Comparison of ENCODE assay signal across 17 mouse cellular contexts in genomic region chr1:132864220-132864619, GRCm38 (mm10). TPM values are rescaled to one million over a fixed set of nuclear protein-coding genes. Genes with fewer than 3 reads are reported as not detected.
"Had no signal": no experiment of that assay in that cellular context is flagged by ENCODE, and none has a peak within 500 bp of the region (broad histone marks: within the 10 kb centered on the region; RNA-seq: fewer than 3 reads in every experiment).

No protein-coding gene starts in this region.

- H3K4me2 ChIP-seq: limb, embryonic 13.5 days; liver, embryonic 13.5 days; midbrain, embryonic 11.5 days had no signal

- H3K9me3 ChIP-seq: limb, embryonic 10.5 days; limb, embryonic 13.5 days; liver, embryonic 13.5 days had no signal

- H3K27ac ChIP-seq: layer of hippocampus, adult 2 months; limb, embryonic 10.5 days; limb, embryonic 13.5 days; liver, embryonic 13.5 days had no signal

- H3K4me1 ChIP-seq: limb, embryonic 13.5 days; liver, embryonic 13.5 days had no signal

- H3K4me3 ChIP-seq: layer of hippocampus, adult 2 months; limb, embryonic 10.5 days; limb, embryonic 13.5 days; liver, embryonic 13.5 days had no signal

- ATAC-seq: inflammation-experienced regulatory T-cells, adult 6 months; intestine, embryonic 16.5 days had no signal

- H3K36me3 ChIP-seq: limb, embryonic 10.5 days; limb, embryonic 13.5 days; liver, embryonic 13.5 days had no signal

- DNase-seq: layer of hippocampus, adult 9-11 months; liver, embryonic 13.5 days; lung, adult 2 months; lung, postnatal 14 days; lung, postnatal 4 days; midbrain, embryonic 14.5 days; thymus, adult 18-20 months; thymus, postnatal 36 days had no signal

- H3K9ac ChIP-seq: limb, embryonic 13.5 days; liver, embryonic 13.5 days had no signal

- H3K27me3 ChIP-seq: liver, embryonic 13.5 days had no signal

RNA-seq across cellular contexts. Expression of gene Lrrn2, which starts 15.9 kb away (rescaled TPM):
- total RNA-seq: liver, adult 2 months; megakaryocyte progenitor cell, adult 5-6 weeks; megakaryocyte-erythroid progenitor cell, adult 5-6 weeks had no signal
- polyA plus RNA-seq: liver, adult 2 months had no signal
